Mouse (Mus musculus): ENCODE results near the gene Gulp1. TPM values are rescaled to one million over a fixed set of nuclear protein-coding genes. Genes with fewer than 3 reads are reported as not detected.
A peak's percentile ranks its signal among the peaks of the same experiment; 100 is the strongest.

Gene Gulp1
- total RNA-seq (2021), result 1 to 10 TPM; 4.4 to 7.2 TPM
- long read RNA-seq, experiment 1, partial matches to known transcripts, result 0 of 2 reads
- long read RNA-seq, experiment 1, other reads (novel, unspliced or antisense), result 1 of 2 reads
- long read RNA-seq, experiment 2, result 0 reads

- DNase-seq (ENCODE audit: low spot score in 2 of 2), result peak; percentile 43 to 61
Measured at GRCm38 (mm10) chr1:44551461-44552370, at the start of gene Gulp1. Gulp1 (plus strand) TSS chr1:44551511.

GRCm38 (mm10) chr1:44550261-44550660 is 1.1 kb upstream of the Gulp1 start:
- DNase-seq (ENCODE audit: low spot score in 2 of 2), result no peak

- peak in 1 of 2 experiments; percentile 13 for DNase-seq (ENCODE audit: low spot score in 2 of 2)
Measured at GRCm38 (mm10) chr1:44552371-44552841, 1.1 kb downstream of the Gulp1 start.

- DNase-seq (ENCODE audit: low spot score in 2 of 2), result peak; percentile 9 to 19
Measured at GRCm38 (mm10) chr1:44553166-44553898, 2.0 kb downstream of the Gulp1 start.

GRCm38 (mm10) chr1:44567431-44567830 is 16.1 kb downstream of the Gulp1 start:
- no peak for DNase-seq (ENCODE audit: low spot score in 2 of 2)

- no peak for DNase-seq (ENCODE audit: low spot score in 2 of 2)
Measured at GRCm38 (mm10) chr1:44568296-44568695, 17.0 kb downstream of the Gulp1 start.

GRCm38 (mm10) chr1:44576001-44576400 is 24.7 kb downstream of the Gulp1 start:
- no peak for DNase-seq (ENCODE audit: low spot score in 2 of 2)

GRCm38 (mm10) chr1:44576610-44577009 is 25.3 kb downstream of the Gulp1 start:
- DNase-seq (ENCODE audit: low spot score in 2 of 2), result no peak

- no peak for DNase-seq (ENCODE audit: low spot score in 2 of 2)
Measured at GRCm38 (mm10) chr1:44580390-44580789, 29.1 kb downstream of the Gulp1 start.

GRCm38 (mm10) chr1:44584886-44585385 is 33.6 kb downstream of the Gulp1 start:
- DNase-seq (ENCODE audit: low spot score in 2 of 2), result no peak

- no peak for DNase-seq (ENCODE audit: low spot score in 2 of 2)
Measured at GRCm38 (mm10) chr1:44591742-44592141, 40.4 kb downstream of the Gulp1 start.

GRCm38 (mm10) chr1:44593109-44593508 is 41.8 kb downstream of the Gulp1 start:
- DNase-seq (ENCODE audit: low spot score in 2 of 2), result no peak

- DNase-seq (ENCODE audit: low spot score in 2 of 2), result no peak
Measured at GRCm38 (mm10) chr1:44598312-44598711, 47.0 kb downstream of the Gulp1 start.

- no peak for DNase-seq (ENCODE audit: low spot score in 2 of 2)
Measured at GRCm38 (mm10) chr1:44613294-44614041, 62.2 kb downstream of the Gulp1 start.

GRCm38 (mm10) chr1:44618751-44619150 is 67.4 kb downstream of the Gulp1 start:
- no peak for DNase-seq (ENCODE audit: low spot score in 2 of 2)

GRCm38 (mm10) chr1:44634481-44634880 is 83.2 kb downstream of the Gulp1 start:
- DNase-seq (ENCODE audit: low spot score in 2 of 2), result no peak

GRCm38 (mm10) chr1:44645678-44646276 is 94.5 kb downstream of the Gulp1 start:
- no peak for DNase-seq (ENCODE audit: low spot score in 2 of 2)

GRCm38 (mm10) chr1:44678974-44679373 is 127.7 kb downstream of the Gulp1 start:
- no peak for DNase-seq (ENCODE audit: low spot score in 2 of 2)

GRCm38 (mm10) chr1:44679415-44679814 is 128.1 kb downstream of the Gulp1 start:
- DNase-seq (ENCODE audit: low spot score in 2 of 2), result no peak

- DNase-seq (ENCODE audit: low spot score in 2 of 2), result no peak
Measured at GRCm38 (mm10) chr1:44682556-44682955, 131.2 kb downstream of the Gulp1 start.

All from left cerebral cortex, adult 18-20 months (tissue).